Mouse (Mus musculus) cerebral cortex, adult 2 months (tissue): Measurements from ENCODE around the gene Kansl2.

Experiments used
- WGBS: fragments of 180-500 bp; shearing (Covaris S2); methylation state at CpG from one replicate; pipeline ENCODE4 v1.1.7; 2018; 5-methylcytosine and 5-hydroxymethylcytosine counted together

The Kansl2 gene

GRCm38 (mm10) chr15:98536828-98537510, 2.9 kb upstream of the Kansl2 start:
- WGBS: 86% methylated on average over 8 of the region's 8 CpGs

GRCm38 (mm10) chr15:98535921-98536320, 1.9 kb upstream of the Kansl2 start:
- WGBS: 82% methylated on average over 4 of the region's 4 CpGs

- under 1% methylated on average over 18 of the region's 18 CpGs for WGBS
Observed at GRCm38 (mm10) chr15:98533035-98533531, 981 bp downstream of the Kansl2 start.

GRCm38 (mm10) chr15:98532281-98532680, 1.8 kb downstream of the Kansl2 start:
- WGBS: 18% methylated on average over 5 of the region's 5 CpGs

- 82% methylated on average over 5 of the region's 5 CpGs for WGBS
Observed at GRCm38 (mm10) chr15:98528066-98528563, 5.9 kb downstream of the Kansl2 start.

GRCm38 (mm10) chr15:98527056-98527771, 6.8 kb downstream of the Kansl2 start:
- WGBS: 79% methylated on average over 5 of the region's 5 CpGs

- 50% methylated on average over 5 of the region's 5 CpGs for WGBS
Observed at GRCm38 (mm10) chr15:98526057-98526456, 8.0 kb downstream of the Kansl2 start.

GRCm38 (mm10) chr15:98521245-98521644, 12.8 kb downstream of the Kansl2 start:
- WGBS: 86% methylated on average over 3 of the region's 3 CpGs

- 64% methylated on average over 16 of the region's 16 CpGs for WGBS
Observed at GRCm38 (mm10) chr15:98517380-98518355, 16.4 kb downstream of the Kansl2 start.

- WGBS: 93% methylated on average over 2 of the region's 2 CpGs
Observed at GRCm38 (mm10) chr15:98514845-98515244, 19.2 kb downstream of the Kansl2 start.

GRCm38 (mm10) chr15:98514146-98514545, 19.9 kb downstream of the Kansl2 start:
- WGBS: 91% methylated on average over 8 of the region's 8 CpGs

- 73% methylated on average over 3 of the region's 3 CpGs for WGBS
Observed at GRCm38 (mm10) chr15:98513676-98514075, 20.4 kb downstream of the Kansl2 start.

GRCm38 (mm10) chr15:98512799-98513321, 21.2 kb downstream of the Kansl2 start:
- WGBS: 31% methylated on average over 17 of the region's 17 CpGs

- WGBS: 68% methylated on average over 8 of the region's 8 CpGs
Observed at GRCm38 (mm10) chr15:98512232-98512631, 21.8 kb downstream of the Kansl2 start.

- 50% methylated on average over 13 of the region's 13 CpGs for WGBS
Observed at GRCm38 (mm10) chr15:98511386-98511928, 22.6 kb downstream of the Kansl2 start.

- whole genome bisulfite sequencing: 27% methylated on average over 25 of the region's 25 CpGs
Observed at GRCm38 (mm10) chr15:98510438-98511385, 23.4 kb downstream of the Kansl2 start.

- 66% methylated on average over 2 of the region's 2 CpGs for WGBS
Observed at GRCm38 (mm10) chr15:98509387-98509786, 24.7 kb downstream of the Kansl2 start.

GRCm38 (mm10) chr15:98507321-98507720, 26.7 kb downstream of the Kansl2 start:
- 85% methylated on average over 6 of the region's 6 CpGs for WGBS

- WGBS: 78% methylated on average over 9 of the region's 9 CpGs
Observed at GRCm38 (mm10) chr15:98506253-98506957, 27.7 kb downstream of the Kansl2 start.
